Mouse (Mus musculus) kidney, adult 2 months (tissue): ENCODE measurements around the gene Snd1.

Experiments used
- CTCF ChIP-seq: fragments of 200-500 bp; conservative IDR thresholded peaks from 2 replicates; pipeline ENCODE4 v1.5.1; 2011; ENCODE audit warnings: low read depth, mild to moderate bottlenecking, control low read depth, low read length, moderate library complexity, mixed read lengths; ENCODE audit not compliant: insufficient read depth, insufficient read length
- POLR2A ChIP-seq: fragments of 200-500 bp; IDR thresholded peaks from one replicate; pipeline ENCODE4 v1.6.1; 2011; ENCODE audit warnings: low read depth, low read length, control low read depth

DNA sequence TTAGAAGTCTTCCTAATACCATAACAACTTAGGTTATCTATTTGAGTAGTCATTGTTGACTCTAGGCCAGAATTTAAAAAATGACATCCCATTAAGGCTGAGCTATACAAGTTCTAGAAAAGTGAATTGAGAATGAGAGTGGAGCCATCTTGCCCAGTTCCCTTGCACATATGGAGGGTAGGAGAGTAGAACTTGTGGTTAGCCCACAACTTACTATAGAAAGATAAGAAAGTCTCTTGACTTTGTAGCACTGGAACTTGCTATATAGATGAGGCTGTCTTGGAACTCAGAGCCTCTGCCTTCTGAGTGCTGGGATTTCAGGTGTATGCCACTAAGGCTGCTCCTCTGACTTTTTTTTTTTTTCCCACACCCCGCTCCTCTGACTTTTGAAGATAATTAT is 46.5 kb downstream of the Snd1 start:
- TF ChIP-seq CTCF (no peak), POLR2A (no peak)
